Mouse (Mus musculus) small intestine, adult 2 months (tissue): ENCODE measurements at regions not wholly inside any gene's neighbourhood (a gene's known extent, or its start where the extent isn't known, plus 50 kb on each side); places are given as distances from the start of the nearest gene placed in this dataset.

Experiments used
- CTCF ChIP-seq: fragments of 200-500 bp; IDR thresholded peaks from 2 replicates; pipeline ENCODE4 v1.5.1; 2012; ENCODE audit warnings: low read depth, mild to moderate bottlenecking, control low read depth, inconsistent platforms, low read length, moderate library complexity, mixed read lengths; ENCODE audit not compliant: insufficient replicate concordance, insufficient read length; ENCODE audit errors: extremely low read depth
- POLR2A ChIP-seq: fragments of 200-500 bp; IDR thresholded peaks from 2 replicates; pipeline ENCODE4 v1.6.1; 2012; ENCODE audit warnings: low read depth, mild to moderate bottlenecking, control low read depth, inconsistent platforms, low read length, moderate library complexity

DNA sequence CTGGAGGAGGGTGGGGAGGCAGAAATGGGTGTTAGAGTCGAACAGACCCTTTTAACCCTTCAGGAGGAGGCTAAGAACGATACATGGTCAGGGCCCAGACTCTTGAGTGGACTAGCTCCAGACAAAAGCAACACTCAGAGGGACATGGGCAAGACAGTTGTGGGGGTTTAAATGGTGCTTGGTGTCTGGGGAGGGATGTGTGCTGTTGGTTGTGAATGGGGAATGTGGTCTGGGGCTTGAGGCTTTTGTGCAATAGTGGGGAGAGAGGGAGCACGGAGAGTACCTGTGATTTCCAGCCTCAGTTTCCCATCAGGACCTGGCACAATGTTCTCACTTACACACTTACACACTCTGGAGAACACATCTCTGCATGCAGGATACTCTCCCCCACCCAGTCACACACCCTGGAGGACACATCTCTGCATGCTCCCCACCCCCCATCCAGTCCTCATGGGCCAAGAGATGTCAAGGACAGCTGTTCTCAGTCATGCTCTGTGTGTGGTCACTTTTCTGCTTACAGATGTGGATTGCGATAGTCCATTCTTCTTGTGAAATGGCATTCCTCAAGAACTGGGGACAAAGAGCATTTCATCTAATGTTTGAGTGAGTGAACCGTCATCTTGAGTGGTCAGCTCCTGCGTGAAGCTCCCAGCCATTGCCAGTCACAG lies 217.6 kb downstream of the Fam169b start:
- TF ChIP-seq CTCF, result no peak
- no peak for TF ChIP-seq POLR2A
